Mouse (Mus musculus) small intestine, adult 2 months (tissue): ENCODE measurements around the gene Pdcd11.

Experiments
- CTCF ChIP-seq: fragments of 200-500 bp; IDR thresholded peaks from 2 replicates; pipeline ENCODE4 v1.5.1; 2012; ENCODE audit warnings: low read depth, mild to moderate bottlenecking, control low read depth, inconsistent platforms, low read length, moderate library complexity, mixed read lengths; ENCODE audit not compliant: insufficient replicate concordance, insufficient read length; ENCODE audit errors: extremely low read depth
- POLR2A ChIP-seq: fragments of 200-500 bp; IDR thresholded peaks from 2 replicates; pipeline ENCODE4 v1.6.1; 2012; ENCODE audit warnings: low read depth, mild to moderate bottlenecking, control low read depth, inconsistent platforms, low read length, moderate library complexity

- no peak for TF ChIP-seq POLR2A
- no peak for TF ChIP-seq CTCF
Measured at GRCm38 (mm10) chr19:47166758-47167157, 76.2 kb downstream of the Pdcd11 start.
